Mouse (Mus musculus): ENCODE measurements around the gene Itgb4. TPM values are rescaled to one million over a fixed set of nuclear protein-coding genes. Genes with fewer than 3 reads are reported as not detected.

Gene Itgb4
- polyA plus RNA-seq, 1 experiment from 2014 or later, result 1.5 TPM

- WGBS, result 86% methylated on average over 9 of the region's 9 CpGs
- H3K9me3 ChIP-seq, result no peaks in the 10 kb centered on the region
- peaks cover 21% of the 10 kb centered on the region for H3K36me3 ChIP-seq (replicated peaks)
- peaks cover 23% of the 10 kb centered on the region for H3K4me1 ChIP-seq
- H3K4me3 ChIP-seq, result no peak overlapping the region
- no peak for DNase-seq (ENCODE audit: low spot score)
- no peak overlapping the region for H3K27ac ChIP-seq (replicated peaks)
- H3K27me3 ChIP-seq (replicated peaks; ENCODE audit: low read depth, poor library complexity, severe bottlenecking), result no peaks in the 10 kb centered on the region
Observed at GRCm38 (mm10) chr11:116028177-116028865, 53.8 kb downstream of the Itgb4 start.

DNA sequence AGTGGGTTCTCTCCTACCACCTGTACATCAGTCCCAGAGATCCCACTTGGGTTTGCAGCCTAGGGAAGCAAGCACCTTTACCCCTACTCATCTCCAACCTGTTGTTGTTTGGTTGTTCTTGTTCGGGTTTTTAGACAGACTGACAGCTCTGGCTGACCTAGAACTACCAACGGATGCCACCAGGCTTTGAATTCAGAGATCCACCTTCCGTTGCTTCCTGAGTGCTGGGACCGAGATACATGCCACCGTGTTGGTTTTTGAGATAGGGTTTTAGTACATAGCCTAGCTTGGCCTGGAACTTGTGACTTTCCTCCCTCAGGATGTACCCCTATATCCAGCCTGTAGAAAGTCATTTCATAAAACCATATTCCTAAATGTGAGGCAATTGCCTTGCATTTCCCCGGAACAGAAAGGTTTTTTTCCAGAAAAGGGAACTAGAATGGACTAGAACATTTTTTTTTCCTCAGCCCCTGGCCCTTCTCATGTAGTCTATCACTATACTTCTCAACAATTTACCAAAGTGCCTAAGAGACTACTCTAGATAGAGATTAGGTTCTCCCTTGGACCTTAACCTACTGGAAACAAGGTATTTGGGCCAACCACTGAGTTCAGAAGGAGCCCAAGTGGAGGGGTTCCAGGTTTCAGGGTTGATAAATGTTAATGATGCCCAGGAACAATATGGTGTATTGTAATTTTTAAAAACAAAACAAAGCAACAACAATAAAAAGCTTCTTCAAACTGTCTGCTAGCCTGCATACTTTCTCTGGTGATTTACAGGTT lies 54.8 kb downstream of the Itgb4 start:
- H3K27me3 ChIP-seq (replicated peaks; ENCODE audit: low read depth, poor library complexity, severe bottlenecking), result no peaks in the 10 kb centered on the region
- peak overlapping the region; percentile 84 for H3K4me3 ChIP-seq
- no peak for DNase-seq (ENCODE audit: low spot score)
- peaks cover 25% of the 10 kb centered on the region for H3K36me3 ChIP-seq (replicated peaks)
- H3K27ac ChIP-seq (replicated peaks), result peak overlapping the region; percentile 98
- peaks cover 23% of the 10 kb centered on the region for H3K4me1 ChIP-seq
- WGBS, result 80% methylated on average over 6 of the region's 6 CpGs
- H3K9me3 ChIP-seq, result no peaks in the 10 kb centered on the region

- H3K36me3 ChIP-seq (replicated peaks), result peaks cover 34% of the 10 kb centered on the region
- H3K27ac ChIP-seq (replicated peaks), result peak within 1 kb of the TSS; percentile 98
- DNase-seq (ENCODE audit: low spot score), result peak; percentile 97
- no peaks in the 10 kb centered on the region for H3K27me3 ChIP-seq (replicated peaks; ENCODE audit: low read depth, poor library complexity, severe bottlenecking)
- under 1% methylated on average over 67 of the region's 67 CpGs for WGBS
- no peaks in the 10 kb centered on the region for H3K9me3 ChIP-seq
- H3K4me1 ChIP-seq, result peaks cover 23% of the 10 kb centered on the region
- peak within 1 kb of the TSS; percentile 84 for H3K4me3 ChIP-seq
Observed at GRCm38 (mm10) chr11:116030088-116030897, 55.8 kb downstream of the Itgb4 start, which contains the start of gene Unk. Gene Unk, plus strand, starts transcription at chr11:116030322.

DNA sequence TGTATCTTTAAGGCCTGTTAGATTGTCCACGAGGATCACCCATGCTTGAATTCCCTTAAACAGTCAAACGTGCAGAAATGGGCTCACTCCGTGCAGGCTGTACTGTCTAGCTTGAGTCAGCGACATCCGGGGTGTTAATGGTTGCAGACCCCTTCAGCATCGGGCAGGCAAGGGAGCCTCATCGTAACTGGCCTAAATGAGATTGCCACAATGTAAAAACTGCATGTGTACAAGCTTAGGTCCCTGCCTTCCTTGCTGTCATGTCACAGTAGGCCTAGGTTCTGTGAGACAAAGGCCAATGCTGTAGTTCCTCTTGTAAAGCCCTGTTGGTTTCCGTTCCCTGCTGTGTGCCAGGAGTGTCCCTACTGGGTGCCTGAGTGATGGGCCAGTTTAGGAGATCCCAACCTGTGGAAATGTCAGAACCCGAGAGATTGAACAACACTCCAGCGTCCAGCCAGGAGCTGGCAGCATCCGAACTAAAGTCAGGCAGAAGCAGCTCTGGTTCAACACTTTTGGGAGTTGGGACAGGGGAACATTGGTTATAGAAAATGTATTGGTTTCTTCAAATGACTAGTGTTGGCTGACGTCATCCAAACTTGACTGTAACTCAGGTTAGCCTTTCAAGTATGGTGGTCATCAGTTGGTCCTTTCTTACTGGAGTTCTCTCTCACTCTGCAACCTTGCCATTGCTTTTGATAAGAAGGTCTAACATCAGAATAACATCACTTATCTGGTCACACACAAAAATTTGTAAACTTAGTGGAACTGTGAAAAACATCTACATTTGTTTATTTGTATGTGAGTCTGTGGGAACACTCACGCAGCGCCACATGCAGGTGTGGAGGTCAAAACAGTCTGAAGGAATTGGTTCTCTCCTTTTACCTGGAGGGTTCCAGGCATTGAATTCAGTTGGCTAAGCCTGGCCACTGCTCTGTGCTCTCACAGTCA lies 56.7 kb downstream of the Itgb4 start:
- Histone ChIP-seq H3K9me3 (no peaks in the 10 kb centered on the region), H3K4me1 (peaks cover 23% of the 10 kb centered on the region), H3K27ac (replicated peaks) (peak overlapping the region; percentile 98), H3K36me3 (replicated peaks) (peaks cover 36% of the 10 kb centered on the region), H3K4me3 (peak overlapping the region; percentile 84), H3K27me3 (replicated peaks; ENCODE audit: low read depth, poor library complexity, severe bottlenecking) (no peaks in the 10 kb centered on the region)
- no peak for DNase-seq (ENCODE audit: low spot score)
- WGBS, result 34% methylated on average over 14 of the region's 14 CpGs

- H3K4me3 ChIP-seq, result no peak overlapping the region
- no peak overlapping the region for H3K27ac ChIP-seq (replicated peaks)
- H3K27me3 ChIP-seq (replicated peaks; ENCODE audit: low read depth, poor library complexity, severe bottlenecking), result no peaks in the 10 kb centered on the region
- H3K36me3 ChIP-seq (replicated peaks), result peaks cover 62% of the 10 kb centered on the region
- DNase-seq (ENCODE audit: low spot score), result no peak
- 95% methylated on average over 6 of the region's 6 CpGs for WGBS
- no peaks in the 10 kb centered on the region for H3K9me3 ChIP-seq
- peaks cover 20% of the 10 kb centered on the region for H3K4me1 ChIP-seq
Observed at GRCm38 (mm10) chr11:116034584-116034983, 60.1 kb downstream of the Itgb4 start.

DNA sequence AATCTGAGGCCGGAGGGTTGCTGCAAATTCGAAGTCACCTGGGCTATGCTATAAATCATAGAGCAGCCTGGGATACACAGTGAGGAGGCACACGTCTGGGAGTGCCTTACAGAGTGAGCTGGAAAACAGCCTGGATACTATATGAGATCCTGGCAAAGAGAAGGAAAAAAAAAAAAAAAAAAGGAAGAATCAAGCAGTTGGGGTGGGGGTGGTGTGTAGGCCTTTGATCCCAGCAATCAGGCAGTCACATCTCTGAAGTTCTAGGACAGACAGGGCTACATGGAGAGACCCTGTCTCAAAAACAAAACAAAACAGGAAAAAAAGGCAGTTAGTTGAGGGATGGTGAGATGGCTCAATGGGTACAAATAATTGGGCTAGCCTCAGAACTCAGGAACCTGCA lies 62.2 kb downstream of the Itgb4 start:
- Histone ChIP-seq H3K27ac (replicated peaks) (no peak overlapping the region), H3K27me3 (replicated peaks; ENCODE audit: low read depth, poor library complexity, severe bottlenecking) (no peaks in the 10 kb centered on the region), H3K9me3 (no peaks in the 10 kb centered on the region), H3K36me3 (replicated peaks) (peaks cover 79% of the 10 kb centered on the region), H3K4me3 (no peak overlapping the region), H3K4me1 (peaks cover 10% of the 10 kb centered on the region)
- WGBS, result 93% methylated on average over 3 of the region's 3 CpGs
- DNase-seq (ENCODE audit: low spot score), result no peak

GRCm38 (mm10) chr11:116037826-116038225 lies 63.3 kb downstream of the Itgb4 start:
- no peak for DNase-seq (ENCODE audit: low spot score)
- peaks cover 81% of the 10 kb centered on the region for H3K36me3 ChIP-seq (replicated peaks)
- H3K9me3 ChIP-seq, result 0 out of 2 replicates have a peak, but pooled peaks cover 3% of the 10 kb centered on the region
- no peak overlapping the region for H3K27ac ChIP-seq (replicated peaks)
- no peaks in the 10 kb centered on the region for H3K27me3 ChIP-seq (replicated peaks; ENCODE audit: low read depth, poor library complexity, severe bottlenecking)
- no peak overlapping the region for H3K4me3 ChIP-seq
- WGBS, result 94% methylated on average over 9 of the region's 9 CpGs
- H3K4me1 ChIP-seq, result peaks cover 3% of the 10 kb centered on the region; the same call in 1 of the 2 replicates

DNA sequence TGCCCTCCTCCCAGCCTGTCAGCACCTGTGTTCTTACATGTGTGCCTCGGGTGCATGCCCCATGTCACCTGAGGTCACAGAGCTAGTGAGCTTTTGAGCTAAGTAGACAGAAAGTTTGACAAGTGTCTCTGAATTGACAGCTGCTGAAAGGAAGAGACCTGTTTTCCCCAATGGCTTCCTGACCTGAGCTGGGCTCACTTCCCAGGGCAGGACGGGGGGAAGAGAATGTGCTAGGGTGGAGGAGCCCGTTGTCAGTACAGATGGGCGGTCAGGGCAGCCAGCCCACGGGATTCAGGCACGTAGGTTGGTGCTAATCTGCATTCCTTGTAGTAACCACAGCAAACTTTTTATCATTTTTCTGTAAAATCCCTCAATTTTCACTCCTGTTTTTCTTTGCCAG lies 66.1 kb downstream of the Itgb4 start:
- no peak for DNase-seq (ENCODE audit: low spot score)
- Histone ChIP-seq H3K4me1 (no peaks in the 10 kb centered on the region), H3K36me3 (replicated peaks) (peaks cover 85% of the 10 kb centered on the region), H3K4me3 (no peak overlapping the region), H3K9me3 (0 out of 2 replicates have a peak, but pooled peaks cover 3% of the 10 kb centered on the region), H3K27me3 (replicated peaks; ENCODE audit: low read depth, poor library complexity, severe bottlenecking) (no peaks in the 10 kb centered on the region), H3K27ac (replicated peaks) (no peak overlapping the region)
- 89% methylated on average over 6 of the region's 6 CpGs for WGBS

- no peak for DNase-seq (ENCODE audit: low spot score)
- Histone ChIP-seq H3K9me3 (0 out of 2 replicates have a peak, but pooled peaks cover 3% of the 10 kb centered on the region), H3K36me3 (replicated peaks) (peaks cover 92% of the 10 kb centered on the region), H3K4me3 (no peak overlapping the region), H3K27ac (replicated peaks) (no peak overlapping the region), H3K4me1 (no peaks in the 10 kb centered on the region), H3K27me3 (replicated peaks; ENCODE audit: low read depth, poor library complexity, severe bottlenecking) (no peaks in the 10 kb centered on the region)
- WGBS, result 93% methylated on average over 2 of the region's 2 CpGs
Observed at GRCm38 (mm10) chr11:116041833-116042232, 67.3 kb downstream of the Itgb4 start.

- H3K36me3 ChIP-seq (replicated peaks), result peaks cover 97% of the 10 kb centered on the region
- 91% methylated on average over 5 of the region's 5 CpGs for WGBS
- no peak overlapping the region for H3K4me3 ChIP-seq
- DNase-seq (ENCODE audit: low spot score), result no peak
- 0 out of 2 replicates have a peak, but pooled peaks cover 3% of the 10 kb centered on the region for H3K9me3 ChIP-seq
- no peaks in the 10 kb centered on the region for H3K27me3 ChIP-seq (replicated peaks; ENCODE audit: low read depth, poor library complexity, severe bottlenecking)
- no peaks in the 10 kb centered on the region for H3K4me1 ChIP-seq
- H3K27ac ChIP-seq (replicated peaks), result no peak overlapping the region
Observed at GRCm38 (mm10) chr11:116042372-116043138, 68.0 kb downstream of the Itgb4 start.

- H3K9me3 ChIP-seq, result 0 out of 2 replicates have a peak, but pooled peaks cover 3% of the 10 kb centered on the region
- H3K27me3 ChIP-seq (replicated peaks; ENCODE audit: low read depth, poor library complexity, severe bottlenecking), result no peaks in the 10 kb centered on the region
- no peak overlapping the region for H3K4me3 ChIP-seq
- no peak for DNase-seq (ENCODE audit: low spot score)
- peaks cover 97% of the 10 kb centered on the region for H3K36me3 ChIP-seq (replicated peaks)
- H3K4me1 ChIP-seq, result no peaks in the 10 kb centered on the region
- no peak overlapping the region for H3K27ac ChIP-seq (replicated peaks)
- 95% methylated on average over 1 of the region's 1 CpGs for WGBS
Observed at GRCm38 (mm10) chr11:116043286-116043685, 68.8 kb downstream of the Itgb4 start.

Measured in embryonic facial prominence, embryonic 10.5 days (tissue).